ENCODE assay signal across 7 mouse cellular contexts in the genomic region with DNA sequence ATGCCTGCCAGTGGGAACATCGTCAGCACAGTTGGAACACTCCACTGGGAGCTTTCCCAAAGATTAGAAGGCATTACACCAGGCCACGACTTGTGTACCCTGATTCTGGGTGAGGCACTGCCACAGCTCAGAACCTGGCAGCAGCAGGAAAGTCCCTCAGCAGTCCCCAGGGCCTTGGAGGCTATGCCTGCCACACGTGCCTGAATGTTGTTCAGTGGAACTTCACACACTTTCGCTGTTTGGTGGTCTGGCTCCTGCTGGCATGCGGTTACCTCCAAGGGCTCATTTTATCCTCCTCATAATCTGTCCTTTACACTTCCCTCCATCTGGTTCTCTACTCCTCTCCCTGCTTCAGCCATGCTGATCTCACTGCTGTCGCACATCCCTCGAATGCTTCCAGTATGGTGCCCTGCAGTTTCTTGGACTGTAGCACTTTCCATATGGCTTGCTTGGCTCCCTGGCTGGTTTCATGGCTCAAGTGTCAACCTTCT. TPM values are rescaled to one million over a fixed set of nuclear protein-coding genes. Genes with fewer than 3 reads are reported as not detected.
DNase-seq lines count a peak whose midpoint lies in the region.

No protein-coding gene starts in this region.

- no peaks in the 10 kb centered on the region for H3K27me3 ChIP-seq in forebrain, embryonic 10.5 days (ENCODE audit: poor library complexity, severe bottlenecking)
- H3K27me3 ChIP-seq in splenic B cell, adult 2 months (ENCODE audit: control insufficient read depth, insufficient read depth, low read length, poor library complexity, severe bottlenecking), result no peaks in the 10 kb centered on the region

- H3K4me1 ChIP-seq in forebrain, embryonic 10.5 days, result peaks cover 83% of the 10 kb centered on the region

- H3K4me3 ChIP-seq in forebrain, embryonic 10.5 days, result no peak overlapping the region; the same call in 1 of the 2 replicates

- H3K27ac ChIP-seq in forebrain, embryonic 10.5 days, result peak overlapping the region; percentile 96

- peaks cover 72% of the 10 kb centered on the region for H3K36me3 ChIP-seq in forebrain, embryonic 10.5 days (replicated peaks)
- H3K36me3 ChIP-seq in splenic B cell, adult 2 months (ENCODE audit: control insufficient read depth, insufficient read depth, low read length, poor library complexity, severe bottlenecking), result no peaks in the 10 kb centered on the region; the same call in 1 of the 2 replicates

- no peaks in the 10 kb centered on the region for H3K9me3 ChIP-seq in forebrain, embryonic 10.5 days

- 80% methylated on average over 7 of the region's 7 CpGs for WGBS in forebrain, embryonic 10.5 days

- DNase-seq in right cerebral cortex, postnatal 10 days (ENCODE audit: low spot score in 2 of 2), result peak; percentile 39 to 47
- DNase-seq in right cerebral cortex, adult 2 months (ENCODE audit: low spot score in 2 of 2), result no peak
- no peak for DNase-seq in forebrain, embryonic 10.5 days (ENCODE audit: extremely low spot score, low spot score)
- DNase-seq in induced T-regulatory cell, adult 2 months (ENCODE audit: low read depth), result peak; percentile 51
- peak; percentile 47 for DNase-seq in splenic B cell, adult 2 months (ENCODE audit: low read depth, low spot score)
- no peak for DNase-seq in gastrocnemius, adult 18-20 months (ENCODE audit: low spot score)
- DNase-seq in ovary, postnatal 36 days (ENCODE audit: low spot score), result no peak

RNA-seq across cellular contexts. Expression of gene Fbxl22, which starts 4.0 kb away (rescaled TPM):
- 1.6 TPM in 2 replicates for polyA plus RNA-seq in forebrain, embryonic 10.5 days (2016; fragmentation: Nextera tagmentation; extraction: Ambion mirVana)
- 1 to 10 TPM; 2.2 to 2.4 TPM for total RNA-seq in gastrocnemius, adult 18-20 months (2021)

Comparison
In these comparisons a context has a peak if more than half of its experiments do, and no peak if none do; other contexts are left out.
1. DNase-seq: peak in right cerebral cortex, postnatal 10 days (2 of 2), induced T-regulatory cell, adult 2 months (single experiment) and splenic B cell, adult 2 months (single experiment); none in right cerebral cortex, adult 2 months (0 of 2), forebrain, embryonic 10.5 days (single experiment), gastrocnemius, adult 18-20 months (single experiment) and ovary, postnatal 36 days (single experiment).